Mouse (Mus musculus) hematopoietic multipotent progenitor cell, adult 10-12 weeks (in vitro differentiated cells): ENCODE measurements around the gene Actrt3. TPM values are rescaled to one million over a fixed set of nuclear protein-coding genes. Genes with fewer than 3 reads are reported as not detected.

Source experiments
- polyA plus RNA-seq: library from polyadenylated mRNA; stranded (reverse); fragments of >175 nt; gene quantifications from 2 replicates; pipeline ENCODE4 v1.2.3, GENCODE M21; 2012; ENCODE audit warnings: low replicate concordance

The Actrt3 gene
- not detected in 2 replicates for polyA plus RNA-seq

GRCm38 (mm10) chr3:30599711-30600545, at the start of gene Actrt3:
Gene Actrt3, minus strand, starts transcription at chr3:30599939.

GRCm38 (mm10) chr3:30647440-30648090, 47.8 kb upstream of the Actrt3 start, which contains the start of gene Lrrc34:
Gene Lrrc34, minus strand, starts transcription at chr3:30647869.

GRCm38 (mm10) chr3:30644207-30644606, 44.5 kb upstream of the Actrt3 start, which contains the start of gene Lrriq4:
Gene Lrriq4, plus strand, starts transcription at chr3:30644507.

GRCm38 (mm10) chr3:30602065-30602739, 2.5 kb upstream of the Actrt3 start, which contains the start of gene Mynn:
Gene Mynn, plus strand, starts transcription at chr3:30602065.

GRCm38 (mm10) chr3:30547908-30548307, 51.8 kb downstream of the Actrt3 start, which contains the start of gene Mecom:
Gene Mecom, minus strand, starts transcription at chr3:30548008.

Other genes with a start within 250 kb of the Actrt3 start
- gene Mecom, start 51.9 kb downstream of the Actrt3 start, polyA plus RNA-seq = 0.04 TPM in 1 of 2 replicates, not detected in the other
- 1.3 and 1.5 TPM in 2 replicates for gene Mynn, start 2.1 kb upstream of the Actrt3 start, polyA plus RNA-seq
- not detected in 2 replicates for gene Lrriq4, start 44.6 kb upstream of the Actrt3 start, polyA plus RNA-seq
- gene Lrrc34, start 47.9 kb upstream of the Actrt3 start, polyA plus RNA-seq = not detected in 2 replicates
- not detected in 2 replicates for gene Lrrc31, start 99.9 kb upstream of the Actrt3 start, polyA plus RNA-seq
- gene Samd7, start 146.4 kb upstream of the Actrt3 start, polyA plus RNA-seq = 0.04 TPM in 1 of 2 replicates, not detected in the other
- 13.8 and 21.4 TPM in 2 replicates for gene Sec62, start 192.9 kb upstream of the Actrt3 start, polyA plus RNA-seq